Mouse (Mus musculus) spleen, adult 2 months (tissue): ENCODE data around the gene Pcdh15. TPM values are rescaled to one million over a fixed set of nuclear protein-coding genes. Genes with fewer than 3 reads are reported as not detected.

Source experiments
- DNase-seq, 2 experiments: peaks; one replicate each; pipeline versions ENCODE4 v3.0.0 to v3.0.0-alpha.2; 2012 to 2021; ENCODE audit warnings: low spot score in 2 of 2, low read depth in 1 of 2
- H3K27ac ChIP-seq: fragments of 200-500 bp; 2 replicates; pipeline ENCODE4 v1.5.1; 2012; ENCODE audit warnings: low read length, inconsistent platforms; ENCODE audit not compliant: insufficient read depth
- H3K27me3 ChIP-seq: fragments of 200-500 bp; 2 replicates; pipeline ENCODE4 v1.6.1; 2012; ENCODE audit warnings: mild to moderate bottlenecking, moderate library complexity, low read length, inconsistent platforms; ENCODE audit not compliant: control insufficient read depth, insufficient read depth
- H3K36me3 ChIP-seq: fragments of 200-500 bp; 2 replicates; pipeline ENCODE4 v1.6.1; 2012; ENCODE audit warnings: mild to moderate bottlenecking, low read length, inconsistent platforms; ENCODE audit not compliant: control insufficient read depth, insufficient read depth
- H3K4me1 ChIP-seq: fragments of 200-500 bp; 2 replicates; pipeline ENCODE4 v1.6.1; 2011; ENCODE audit warnings: inconsistent platforms; ENCODE audit not compliant: control insufficient read depth, insufficient read depth, insufficient read length
- H3K4me3 ChIP-seq: fragments of 200-500 bp; 2 replicates; pipeline ENCODE4 v1.5.1; 2011; ENCODE audit warnings: mild to moderate bottlenecking, inconsistent platforms; ENCODE audit not compliant: insufficient read depth, insufficient read length; ENCODE audit errors: extremely low read depth
- CTCF ChIP-seq: fragments of 200-500 bp; IDR thresholded peaks from 2 replicates; pipeline ENCODE4 v1.5.1; 2011; ENCODE audit warnings: mild to moderate bottlenecking, inconsistent platforms; ENCODE audit not compliant: insufficient read depth, insufficient read length, insufficient replicate concordance; ENCODE audit errors: extremely low read depth
- POLR2A ChIP-seq: fragments of 200-500 bp; IDR thresholded peaks from 2 replicates; pipeline ENCODE4 v1.6.1; 2011; ENCODE audit warnings: low read depth, low read length, inconsistent platforms
- WGBS: fragments of 180-500 bp; shearing (Covaris S2); methylation state at CpG from one replicate; pipeline ENCODE4 v1.1.7; 2018; 5-methylcytosine and 5-hydroxymethylcytosine counted together
- polyA plus RNA-seq: library from polyadenylated mRNA; depleted of rRNA; stranded (reverse); fragments of >200 nt; gene quantifications from 2 replicates; pipeline ENCODE4 v1.2.3, GENCODE M21; 2012

Gene Pcdh15
- polyA plus RNA-seq, 1 experiment, result 0.51 TPM

DNA sequence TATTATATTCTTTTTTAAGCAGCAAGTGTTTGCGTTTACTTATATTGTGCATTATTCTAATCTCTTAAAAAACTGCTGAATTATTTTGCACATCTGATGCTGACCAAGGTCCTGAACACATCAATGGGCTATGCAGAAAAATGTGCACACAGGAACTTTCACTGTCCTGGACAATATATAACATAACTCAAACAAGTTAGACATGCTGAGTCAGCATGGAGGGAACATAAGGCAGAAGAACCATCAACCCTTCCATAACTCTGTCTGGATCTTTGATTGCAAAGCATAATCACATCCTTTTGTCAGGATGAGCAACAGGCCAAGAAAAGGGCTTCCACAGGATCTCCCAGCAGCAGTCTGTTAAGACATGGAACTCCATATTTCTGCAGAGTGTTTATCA, 207.5 kb downstream of the Pcdh15 start:
- WGBS, result 88% methylated on average over 1 of the region's 1 CpGs
- Histone ChIP-seq H3K4me1 (no peaks in the 10 kb centered on the region), H3K4me3 (no peak overlapping the region), H3K27ac (no peak overlapping the region), H3K36me3 (no peaks in the 10 kb centered on the region), H3K27me3 (no peaks in the 10 kb centered on the region)
- TF ChIP-seq CTCF, result no peak
- no peak for TF ChIP-seq POLR2A
- no peak for DNase-seq

- DNase-seq, result no peak
- no peak overlapping the region for H3K4me3 ChIP-seq
- no peak for TF ChIP-seq POLR2A
- no peak for TF ChIP-seq CTCF
- H3K4me1 ChIP-seq, result no peaks in the 10 kb centered on the region
- no peak overlapping the region for H3K27ac ChIP-seq
- H3K36me3 ChIP-seq, result no peaks in the 10 kb centered on the region
- H3K27me3 ChIP-seq, result no peaks in the 10 kb centered on the region
- WGBS, result 81% methylated on average over 7 of the region's 7 CpGs
Observed at GRCm38 (mm10) chr10:73326861-73327260, 227.7 kb downstream of the Pcdh15 start.

DNA sequence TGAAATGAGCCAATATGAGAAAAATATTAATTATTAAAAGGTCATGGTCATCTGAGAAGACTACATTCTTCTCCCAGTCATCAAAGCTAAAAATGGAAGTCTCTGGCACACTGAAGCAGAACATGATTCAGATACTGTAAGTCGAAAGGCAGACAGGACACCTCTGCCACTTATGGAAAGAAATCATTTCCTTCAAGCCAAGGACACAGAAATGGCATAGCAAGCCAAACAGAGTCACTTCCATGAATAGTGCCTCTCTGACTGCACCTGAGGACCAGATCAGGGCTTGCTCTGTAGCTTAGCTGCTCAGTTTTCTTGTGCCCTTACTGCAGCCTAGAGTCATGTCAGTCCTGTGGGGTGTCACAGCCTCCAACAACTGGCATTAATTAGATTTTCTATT, 234.3 kb downstream of the Pcdh15 start:
- H3K36me3 ChIP-seq, result no peaks in the 10 kb centered on the region
- no peak overlapping the region for H3K27ac ChIP-seq
- H3K27me3 ChIP-seq, result no peaks in the 10 kb centered on the region
- H3K4me1 ChIP-seq, result no peaks in the 10 kb centered on the region
- DNase-seq, result no peak
- WGBS, result 68% methylated on average over 1 of the region's 1 CpGs
- TF ChIP-seq POLR2A, result no peak
- TF ChIP-seq CTCF, result no peak
- no peak overlapping the region for H3K4me3 ChIP-seq

DNA sequence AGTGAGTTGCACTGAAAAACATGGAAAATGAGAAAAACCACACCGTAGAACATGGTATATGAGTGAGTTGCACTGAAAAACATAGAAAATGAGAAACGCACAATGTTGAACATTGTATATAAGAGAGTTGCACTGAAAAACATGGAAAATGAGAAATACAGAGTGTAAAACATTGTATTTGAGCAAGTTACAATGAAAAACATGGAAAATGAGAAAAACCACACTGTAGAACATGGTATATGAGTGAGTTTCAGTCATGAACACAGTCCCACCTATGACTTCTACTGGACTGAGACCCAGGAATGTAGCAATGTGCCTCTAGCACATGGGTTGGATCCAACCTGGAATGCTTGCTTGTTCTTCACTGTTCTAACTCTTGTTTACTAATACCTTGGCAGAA, 279.9 kb downstream of the Pcdh15 start:
- H3K27me3 ChIP-seq, result no peaks in the 10 kb centered on the region
- no peak overlapping the region for H3K4me3 ChIP-seq
- H3K36me3 ChIP-seq, result no peaks in the 10 kb centered on the region
- 71% methylated on average over 2 of the region's 2 CpGs for WGBS
- H3K27ac ChIP-seq, result no peak overlapping the region
- TF ChIP-seq POLR2A (no peak), CTCF (no peak)
- H3K4me1 ChIP-seq, result no peaks in the 10 kb centered on the region
- DNase-seq, result no peak

GRCm38 (mm10) chr10:73384003-73384402, 284.9 kb downstream of the Pcdh15 start:
- WGBS, result 80% methylated on average over 2 of the region's 2 CpGs
- DNase-seq, result no peak
- no peaks in the 10 kb centered on the region for H3K27me3 ChIP-seq
- H3K27ac ChIP-seq, result no peak overlapping the region
- no peak overlapping the region for H3K4me3 ChIP-seq
- H3K36me3 ChIP-seq, result no peaks in the 10 kb centered on the region
- H3K4me1 ChIP-seq, result no peaks in the 10 kb centered on the region
- TF ChIP-seq POLR2A, result no peak

GRCm38 (mm10) chr10:73400426-73400825, 301.3 kb downstream of the Pcdh15 start:
- Histone ChIP-seq H3K36me3 (no peaks in the 10 kb centered on the region), H3K4me3 (no peak overlapping the region), H3K4me1 (no peaks in the 10 kb centered on the region), H3K27ac (no peak overlapping the region), H3K27me3 (no peaks in the 10 kb centered on the region)
- no peak for DNase-seq
- WGBS, result 68% methylated on average over 1 of the region's 1 CpGs
- no peak for TF ChIP-seq CTCF
- no peak for TF ChIP-seq POLR2A

DNA sequence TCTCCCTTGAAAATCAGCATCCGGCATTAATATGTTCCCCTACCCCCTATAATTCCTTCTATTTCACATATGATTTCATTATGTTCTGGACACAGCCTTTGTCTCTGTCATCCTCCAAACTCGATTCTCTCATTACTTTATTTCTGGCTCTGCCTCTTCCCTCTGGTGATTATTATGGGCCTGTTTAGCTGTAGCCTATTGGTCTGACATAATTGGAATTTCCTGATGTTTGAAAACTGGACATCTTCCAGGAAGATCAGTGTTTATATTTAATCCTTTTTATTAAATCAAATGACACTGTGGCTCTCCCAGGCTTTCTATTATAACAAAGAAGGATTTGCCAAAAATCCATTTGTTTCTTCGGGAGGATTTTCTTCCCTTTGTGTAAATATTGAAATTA, 326.3 kb downstream of the Pcdh15 start:
- TF ChIP-seq CTCF, result no peak
- no peak for TF ChIP-seq POLR2A
- no peaks in the 10 kb centered on the region for H3K36me3 ChIP-seq
- H3K27me3 ChIP-seq, result no peaks in the 10 kb centered on the region
- H3K4me1 ChIP-seq, result no peaks in the 10 kb centered on the region
- H3K27ac ChIP-seq, result no peak overlapping the region
- WGBS, result 78% methylated on average over 3 of the region's 3 CpGs
- H3K4me3 ChIP-seq, result no peak overlapping the region
- DNase-seq, result no peak
